Mouse (Mus musculus): Measurements from ENCODE around the gene Phf2. TPM values are rescaled to one million over a fixed set of nuclear protein-coding genes. Genes with fewer than 3 reads are reported as not detected.

Gene Phf2
- 53.2 to 61.0 TPM (median 55.1 TPM) in 4 replicates for total RNA-seq (2023; ENCODE audit: inconsistent age)

DNA sequence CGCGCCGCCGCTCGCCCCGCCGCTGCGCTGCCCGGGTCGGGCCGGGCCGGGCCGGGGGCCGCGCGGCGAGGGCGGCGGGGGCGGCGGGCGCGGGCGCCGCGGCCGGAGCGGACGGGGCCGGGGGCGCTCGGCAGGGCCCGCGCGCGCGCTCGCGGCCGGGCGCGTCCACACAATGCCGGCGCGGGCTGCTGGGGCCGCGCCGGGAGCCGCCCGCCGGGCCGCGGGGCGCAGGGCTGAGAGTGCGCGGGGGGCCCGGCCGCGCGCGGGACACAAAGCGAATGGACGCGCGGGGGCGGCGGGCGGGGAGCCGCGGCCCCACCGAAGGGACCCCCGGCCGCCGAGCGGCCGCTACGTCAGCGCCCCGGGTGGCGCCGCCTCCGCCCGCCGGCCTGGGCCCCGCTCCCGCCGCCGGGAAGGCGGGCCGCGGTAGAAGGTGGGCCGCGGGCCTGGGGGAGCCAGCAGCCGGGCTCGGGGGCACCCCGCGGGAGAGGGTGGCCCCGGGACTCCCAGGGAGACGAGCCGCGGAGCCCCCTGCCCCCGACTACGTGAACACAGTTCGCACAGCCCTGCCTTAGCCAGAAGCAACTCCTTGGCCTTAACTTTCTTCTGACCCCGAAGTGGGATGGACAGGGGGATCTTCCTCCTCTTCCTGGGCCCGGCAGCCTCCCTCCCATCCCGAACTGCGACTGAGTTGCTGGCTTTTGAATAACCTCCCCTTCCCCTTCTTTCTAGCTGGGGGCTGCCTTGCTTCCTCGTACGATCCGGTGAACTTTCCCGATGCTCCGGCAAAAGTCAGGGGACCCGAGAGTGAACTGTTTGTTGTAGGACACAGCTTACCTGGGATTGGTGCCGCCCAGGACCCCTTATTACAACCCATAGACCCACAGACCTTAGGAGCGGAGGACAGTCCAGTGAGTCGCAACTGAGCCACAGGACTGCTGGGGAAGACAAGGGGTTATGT is at the start of gene Phf2:
Gene Phf2, minus strand, starts transcription at position 349 of the 961 bp plus-strand sequence.

Other genes with a start within 250 kb of the Phf2 start
- gene Ptpdc1, start 245.5 kb downstream of the Phf2 start, total RNA-seq (2023; ENCODE audit: inconsistent age), result 9.0 to 11.8 TPM (median 9.8 TPM) in 4 replicates
- gene Barx1, start 208.1 kb downstream of the Phf2 start, total RNA-seq (2023; ENCODE audit: inconsistent age), result not detected in 4 replicates
- 110 to 117 TPM (median 112 TPM) in 4 replicates for gene Fam120a, start 96.9 kb upstream of the Phf2 start, total RNA-seq (2023; ENCODE audit: inconsistent age)